Mouse (Mus musculus): ENCODE data around the gene Zdhhc18.

Gene Zdhhc18

GRCm38 (mm10) chr4:133599116-133599515 lies 50.8 kb downstream of the Zdhhc18 start:
- no peak for DNase-seq

GRCm38 (mm10) chr4:133598616-133599015 lies 51.3 kb downstream of the Zdhhc18 start:
- no peak for DNase-seq

GRCm38 (mm10) chr4:133596084-133596483 lies 53.9 kb downstream of the Zdhhc18 start:
- DNase-seq, result no peak

- DNase-seq, result no peak
These were observed 54.4 kb downstream of the Zdhhc18 start for GRCm38 (mm10) chr4:133595538-133595937.

GRCm38 (mm10) chr4:133592570-133592969 lies 57.4 kb downstream of the Zdhhc18 start:
- peak; percentile 54 to 68 for DNase-seq

GRCm38 (mm10) chr4:133584059-133584951 lies 65.6 kb downstream of the Zdhhc18 start, which contains the start of gene Gpn2:
Gene Gpn2, plus strand, starts transcription at chr4:133584362.
- DNase-seq, result peak; percentile 80 to 84

GRCm38 (mm10) chr4:133583690-133584058 lies 66.3 kb downstream of the Zdhhc18 start:
- DNase-seq, result no peak

GRCm38 (mm10) chr4:133577983-133578382 lies 72.0 kb downstream of the Zdhhc18 start:
- no peak for DNase-seq

GRCm38 (mm10) chr4:133574843-133575202 lies 75.1 kb downstream of the Zdhhc18 start:
- DNase-seq, result no peak

- peak; percentile 79 to 82 for DNase-seq
These were observed 75.7 kb downstream of the Zdhhc18 start, which contains the start of gene Gpatch3 for GRCm38 (mm10) chr4:133574070-133574842. Gene Gpatch3, plus strand, starts transcription at chr4:133574745.

- no peak for DNase-seq
These were observed 79.9 kb downstream of the Zdhhc18 start for GRCm38 (mm10) chr4:133570066-133570466.

- no peak for DNase-seq
These were observed 80.5 kb downstream of the Zdhhc18 start for GRCm38 (mm10) chr4:133569291-133570065.

GRCm38 (mm10) chr4:133567251-133567650 lies 82.7 kb downstream of the Zdhhc18 start:
- DNase-seq, result no peak

- DNase-seq, result no peak
These were observed 86.8 kb downstream of the Zdhhc18 start for GRCm38 (mm10) chr4:133563123-133563571.

- DNase-seq, result no peak
These were observed 88.3 kb downstream of the Zdhhc18 start for GRCm38 (mm10) chr4:133561622-133562021.

- no peak for DNase-seq
These were observed 90.1 kb downstream of the Zdhhc18 start for GRCm38 (mm10) chr4:133559846-133560245.

GRCm38 (mm10) chr4:133557041-133557717 lies 92.8 kb downstream of the Zdhhc18 start:
- no peak for DNase-seq

All from thymus, postnatal 36 days (tissue).